Mouse (Mus musculus) spleen, adult 2 months (tissue): ENCODE measurements at regions not wholly inside any gene's neighbourhood (a gene's known extent, or its start where the extent isn't known, plus 50 kb on each side); places are given as distances from the start of the nearest gene placed in this dataset.

ENCODE experiments used
- CTCF ChIP-seq: fragments of 200-500 bp; IDR thresholded peaks from 2 replicates; pipeline ENCODE4 v1.5.1; 2011; ENCODE audit warnings: mild to moderate bottlenecking, inconsistent platforms; ENCODE audit not compliant: insufficient read depth, insufficient read length, insufficient replicate concordance; ENCODE audit errors: extremely low read depth
- POLR2A ChIP-seq: fragments of 200-500 bp; IDR thresholded peaks from 2 replicates; pipeline ENCODE4 v1.6.1; 2011; ENCODE audit warnings: low read depth, low read length, inconsistent platforms

- no peak for TF ChIP-seq POLR2A
- TF ChIP-seq CTCF: no peak
These were observed 104.0 kb downstream of the Mtx3 start for GRCm38 (mm10) chr13:92948560-92948959.
